Mouse (Mus musculus) forebrain, embryonic 12.5 days (tissue): ENCODE results near the gene Ublcp1. TPM values are rescaled to one million over a fixed set of nuclear protein-coding genes. Genes with fewer than 3 reads are reported as not detected.
"Not testable (repeated sequence)": the region's sequence is repeated elsewhere in the genome, so short reads cannot be mapped to it uniquely, and the experiment has no call there.

Experiments used
- ATAC-seq: fragments of 200-750 bp; cut with Nextera tagmentation; 2 replicates; pipeline ENCODE4 v1.8.0; 2017; ENCODE audit warnings: moderate TSS enrichment; ENCODE audit not compliant: low FRiP score
- H3K27ac ChIP-seq: fragments of 300-500 bp; sonication (generic); 2 replicates; pipeline ENCODE4 v1.5.1; 2016; ENCODE audit warnings: mild to moderate bottlenecking
- H3K27me3 ChIP-seq: fragments of 300-500 bp; sonication (generic); 2 replicates; pipeline ENCODE4 v1.6.1; 2016; ENCODE audit warnings: mild to moderate bottlenecking
- H3K36me3 ChIP-seq: fragments of 300-500 bp; sonication (generic); replicated peaks from 2 replicates; pipeline ENCODE4 v1.6.1; 2016; ENCODE audit warnings: mild to moderate bottlenecking
- H3K4me1 ChIP-seq: fragments of 300-500 bp; sonication (generic); 2 replicates; pipeline ENCODE4 v1.6.1; 2016
- H3K4me2 ChIP-seq: fragments of 300-500 bp; sonication (generic); 2 replicates; pipeline ENCODE4 v1.6.1; 2016; ENCODE audit warnings: mild to moderate bottlenecking, moderate library complexity
- H3K4me3 ChIP-seq: fragments of 300-500 bp; sonication (generic); replicated peaks from 2 replicates; pipeline ENCODE4 v1.5.1; 2016; ENCODE audit warnings: mild to moderate bottlenecking
- H3K9ac ChIP-seq: fragments of 300-500 bp; sonication (generic); 2 replicates; pipeline ENCODE4 v1.6.1; 2016; ENCODE audit warnings: mild to moderate bottlenecking
- H3K9me3 ChIP-seq: fragments of 300-500 bp; sonication (generic); 2 replicates; pipeline ENCODE4 v1.6.1; 2016
- WGBS: fragments of 180-500 bp; shearing (Covaris S2); methylation state at CpG from one replicate; pipeline ENCODE4 v1.1.7; 2016; 5-methylcytosine and 5-hydroxymethylcytosine counted together
- polyA plus RNA-seq: library from polyadenylated mRNA; unstranded; fragments of >200 nt; fragmentation: Nextera tagmentation; extraction: Ambion mirVana; gene quantifications from 2 replicates; pipeline ENCODE4 v1.2.1, GENCODE M21; 2016

Gene Ublcp1
- polyA plus RNA-seq, 1 experiment from 2014 or later, result 65.2 TPM

GRCm38 (mm10) chr11:44478382-44478781, 8.1 kb upstream of the Ublcp1 start:
- H3K4me1 ChIP-seq, result no peaks in the 10 kb centered on the region
- no peaks in the 10 kb centered on the region for H3K36me3 ChIP-seq
- no peaks in the 10 kb centered on the region for H3K9me3 ChIP-seq
- no peak overlapping the region for H3K9ac ChIP-seq
- no peaks in the 10 kb centered on the region for H3K27me3 ChIP-seq
- no peak overlapping the region for H3K4me3 ChIP-seq
- H3K4me2 ChIP-seq, result no peak overlapping the region
- ATAC-seq, result no peak
- WGBS, result 86% methylated on average over 4 of the region's 4 CpGs
- H3K27ac ChIP-seq, result no peak overlapping the region

DNA sequence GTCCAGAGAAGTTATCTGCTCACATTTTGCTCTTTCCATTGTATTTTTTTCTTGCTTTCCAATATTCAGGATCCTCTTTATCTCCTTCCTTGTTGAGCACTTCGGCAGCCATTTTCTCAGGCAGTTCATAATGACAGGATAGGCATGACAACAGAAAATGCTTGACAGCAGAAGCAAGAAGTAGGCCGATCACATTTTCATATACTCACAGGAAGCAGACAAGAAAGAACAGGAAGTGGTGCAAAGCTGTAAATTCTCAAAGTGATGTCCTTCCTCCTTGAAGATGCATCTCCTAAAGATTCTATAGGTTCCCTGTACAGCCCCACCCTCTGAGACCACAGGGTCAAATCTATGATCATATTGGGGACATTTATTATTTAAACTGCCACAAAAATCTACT, 6.1 kb upstream of the Ublcp1 start:
- H3K27ac ChIP-seq, result no peak overlapping the region
- WGBS, result 89% methylated on average over 2 of the region's 2 CpGs

GRCm38 (mm10) chr11:44475467-44475866, 5.2 kb upstream of the Ublcp1 start:
- Histone ChIP-seq H3K27ac (no peak overlapping the region), H3K27me3 (no peaks in the 10 kb centered on the region), H3K4me1 (peaks cover 9% of the 10 kb centered on the region), H3K36me3 (no peaks in the 10 kb centered on the region), H3K4me3 (no peak overlapping the region), H3K9ac (no peak overlapping the region), H3K4me2 (no peak overlapping the region), H3K9me3 (no peaks in the 10 kb centered on the region)
- ATAC-seq, result no peak
- WGBS, result 70% methylated on average over 3 of the region's 3 CpGs

More for the DNA sequence above, 6.1 kb upstream of the Ublcp1 start:
- Histone ChIP-seq H3K4me3 (no peak overlapping the region), H3K27me3 (no peaks in the 10 kb centered on the region), H3K36me3 (no peaks in the 10 kb centered on the region), H3K4me1 (peaks cover 4% of the 10 kb centered on the region), H3K9me3 (no peaks in the 10 kb centered on the region), H3K4me2 (no peak overlapping the region), H3K9ac (no peak overlapping the region)
- no peak for ATAC-seq

DNA sequence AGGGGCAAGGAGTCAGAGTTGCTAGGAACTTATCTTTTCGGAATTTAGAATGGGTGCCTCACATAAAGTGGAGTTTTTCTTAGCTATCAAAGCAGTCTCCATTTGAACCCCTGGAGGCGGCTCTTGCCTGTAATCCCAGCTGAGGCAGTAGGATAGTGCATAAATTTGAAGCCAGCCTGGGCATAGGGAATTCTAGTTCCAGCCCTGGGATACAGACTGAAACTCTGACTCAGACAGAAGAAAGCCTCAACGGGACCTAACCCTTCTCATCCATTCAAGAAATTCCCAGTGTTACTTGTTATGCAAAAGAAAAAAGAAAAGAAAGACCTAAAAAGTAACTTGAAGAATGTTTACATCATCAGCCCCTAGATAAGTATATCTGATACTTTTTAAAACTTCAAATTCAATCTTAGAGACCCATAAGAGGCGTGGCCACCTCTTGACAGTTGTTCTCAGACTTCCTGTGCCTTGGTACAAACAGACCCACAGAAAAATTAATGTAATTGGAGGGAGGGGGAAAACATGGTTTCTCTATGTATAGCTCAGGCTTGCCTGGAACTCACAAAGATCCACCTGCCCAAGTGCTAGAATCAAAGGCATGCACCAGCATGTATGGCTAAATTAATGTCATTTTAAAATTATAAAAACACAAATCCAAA, 1.2 kb upstream of the Ublcp1 start:
- H3K4me2 ChIP-seq, result peak overlapping the region; percentile 76
- no peaks in the 10 kb centered on the region for H3K36me3 ChIP-seq
- H3K4me3 ChIP-seq, result peak overlapping the region; percentile 93
- no peak for ATAC-seq
- H3K9me3 ChIP-seq, result no peaks in the 10 kb centered on the region
- peak overlapping the region; percentile 90; the same call in 1 of the 2 replicates for H3K27ac ChIP-seq
- no peaks in the 10 kb centered on the region for H3K27me3 ChIP-seq
- H3K9ac ChIP-seq, result peak overlapping the region; percentile 83
- WGBS, result 27% methylated on average over 4 of the region's 4 CpGs
- H3K4me1 ChIP-seq, result peaks cover 18% of the 10 kb centered on the region

GRCm38 (mm10) chr11:44469646-44470431, 459 bp downstream of the Ublcp1 start:
- Histone ChIP-seq H3K4me2 (peak overlapping the region; percentile 76), H3K9me3 (no peaks in the 10 kb centered on the region), H3K27me3 (no peaks in the 10 kb centered on the region), H3K9ac (peak overlapping the region; percentile 83), H3K27ac (peak overlapping the region; percentile 90), H3K36me3 (peaks cover 4% of the 10 kb centered on the region; the same call in 1 of the 2 replicates), H3K4me1 (peaks cover 18% of the 10 kb centered on the region), H3K4me3 (peak overlapping the region; percentile 93)
- WGBS, result 1% methylated on average over 59 of the region's 59 CpGs
- ATAC-seq, result peak; percentile 79; the same call in 1 of the 2 replicates

GRCm38 (mm10) chr11:44468306-44468790, 1.9 kb downstream of the Ublcp1 start:
- WGBS, result 93% methylated on average over 10 of the region's 10 CpGs
- H3K9ac ChIP-seq, result no peak overlapping the region
- no peaks in the 10 kb centered on the region for H3K9me3 ChIP-seq
- peaks cover 18% of the 10 kb centered on the region for H3K4me1 ChIP-seq
- H3K36me3 ChIP-seq, result peaks cover 9% of the 10 kb centered on the region; the same call in 1 of the 2 replicates
- no peak overlapping the region for H3K4me2 ChIP-seq
- H3K27ac ChIP-seq, result no peak overlapping the region
- H3K4me3 ChIP-seq, result no peak overlapping the region
- no peaks in the 10 kb centered on the region for H3K27me3 ChIP-seq
- ATAC-seq, result no peak

GRCm38 (mm10) chr11:44466949-44467442, 3.3 kb downstream of the Ublcp1 start:
- WGBS, result 83% methylated on average over 6 of the region's 6 CpGs
- no peak for ATAC-seq
- no peak overlapping the region for H3K27ac ChIP-seq

DNA sequence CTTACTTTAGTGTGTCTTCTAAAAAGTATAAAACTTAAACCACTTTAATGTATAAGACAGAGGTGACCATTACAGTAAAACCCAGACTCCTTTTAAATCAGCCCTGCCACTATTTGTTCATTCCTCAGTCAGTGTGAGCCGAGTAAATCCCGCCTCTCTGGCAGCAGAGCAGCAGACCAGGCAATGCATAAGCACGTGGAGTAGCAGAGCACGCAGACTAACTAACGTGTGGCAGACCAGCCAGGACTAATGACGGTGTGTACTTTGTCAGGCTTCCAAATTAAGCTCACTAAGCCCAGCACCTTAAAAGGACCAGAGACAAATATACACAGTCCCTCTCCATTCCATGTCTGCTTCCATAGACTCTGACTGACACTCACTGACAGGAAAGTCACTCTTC, 8.8 kb downstream of the Ublcp1 start:
- WGBS, result 79% methylated on average over 6 of the region's 6 CpGs
- H3K4me2 ChIP-seq, result no peak overlapping the region
- H3K36me3 ChIP-seq, result peaks cover 40% of the 10 kb centered on the region
- no peak for ATAC-seq
- H3K4me3 ChIP-seq, result no peak overlapping the region
- H3K27me3 ChIP-seq, result no peaks in the 10 kb centered on the region
- no peak overlapping the region for H3K9ac ChIP-seq
- no peaks in the 10 kb centered on the region for H3K9me3 ChIP-seq
- H3K27ac ChIP-seq, result no peak overlapping the region
- H3K4me1 ChIP-seq, result no peaks in the 10 kb centered on the region

More at GRCm38 (mm10) chr11:44466949-44467442, 3.3 kb downstream of the Ublcp1 start:
- Histone ChIP-seq H3K4me2 (no peak overlapping the region), H3K4me1 (peaks cover 18% of the 10 kb centered on the region), H3K9ac (no peak overlapping the region), H3K27me3 (no peaks in the 10 kb centered on the region), H3K4me3 (no peak overlapping the region), H3K9me3 (no peaks in the 10 kb centered on the region), H3K36me3 (peaks cover 9% of the 10 kb centered on the region; the same call in 1 of the 2 replicates)

DNA sequence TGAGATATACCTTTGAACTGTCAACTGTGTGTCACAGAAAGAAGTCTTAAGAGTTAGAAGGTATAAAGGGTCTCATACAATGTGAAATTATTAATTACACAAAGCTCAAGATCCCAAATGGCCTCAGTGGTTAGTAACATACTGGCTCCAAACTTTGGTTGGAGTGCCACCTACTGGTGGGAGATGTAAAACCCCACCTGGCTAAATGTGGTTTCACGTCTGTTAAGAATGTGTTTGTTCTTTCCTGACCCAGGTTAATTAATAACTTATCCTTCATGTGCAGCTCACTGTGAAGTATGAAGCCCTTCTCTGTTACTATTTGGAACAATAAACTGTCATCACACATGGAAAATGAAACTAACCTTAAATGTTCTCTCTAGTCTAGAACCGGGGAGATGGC, 16.9 kb downstream of the Ublcp1 start:
- Histone ChIP-seq H3K4me3 (no peak overlapping the region), H3K4me2 (no peak overlapping the region), H3K4me1 (no peaks in the 10 kb centered on the region), H3K9ac (no peak overlapping the region), H3K9me3 (no peaks in the 10 kb centered on the region), H3K27me3 (no peaks in the 10 kb centered on the region), H3K36me3 (peaks cover 23% of the 10 kb centered on the region), H3K27ac (no peak overlapping the region)
- ATAC-seq, result no peak
- 63% methylated on average over 2 of the region's 2 CpGs for WGBS

DNA sequence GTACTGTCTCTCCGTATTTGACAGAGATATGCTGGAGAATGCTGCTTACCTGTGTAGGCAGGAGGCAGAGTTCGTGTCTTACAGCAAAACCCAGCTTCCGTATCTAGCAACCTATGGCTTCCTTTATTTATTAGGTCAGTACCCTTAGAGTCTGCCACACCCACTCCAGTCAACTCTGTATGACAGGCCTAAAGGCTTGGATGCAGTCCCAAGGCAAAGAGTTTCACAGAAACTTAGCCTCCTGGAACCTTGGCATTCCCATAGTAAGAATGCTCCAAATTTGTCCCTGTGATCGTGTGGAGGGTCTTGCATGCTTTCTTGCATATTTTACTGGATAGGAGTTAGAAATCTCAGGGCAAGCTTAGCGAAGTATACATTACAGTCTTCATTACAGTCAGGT, 18.3 kb downstream of the Ublcp1 start:
- 93% methylated on average over 5 of the region's 5 CpGs for WGBS
- H3K4me1 ChIP-seq, H3K27ac ChIP-seq: not testable (repeated sequence)

GRCm38 (mm10) chr11:44451046-44451445, 19.3 kb downstream of the Ublcp1 start:
- H3K4me1 ChIP-seq, result no peaks in the 10 kb centered on the region
- no peak overlapping the region for H3K4me3 ChIP-seq
- no peak for ATAC-seq
- H3K36me3 ChIP-seq, result peaks cover 9% of the 10 kb centered on the region
- H3K27ac ChIP-seq, result no peak overlapping the region
- no peaks in the 10 kb centered on the region for H3K9me3 ChIP-seq
- H3K9ac ChIP-seq, result no peak overlapping the region
- H3K27me3 ChIP-seq, result no peaks in the 10 kb centered on the region
- no peak overlapping the region for H3K4me2 ChIP-seq

More for the DNA sequence above, 18.3 kb downstream of the Ublcp1 start:
- not testable (repeated sequence) for H3K9ac ChIP-seq, H3K4me3 ChIP-seq, H3K9me3 ChIP-seq, H3K4me2 ChIP-seq, H3K27me3 ChIP-seq, ATAC-seq
- H3K36me3 ChIP-seq, result peaks cover 18% of the 10 kb centered on the region

- WGBS, result 93% methylated on average over 6 of the region's 6 CpGs
- H3K9me3 ChIP-seq, result no peaks in the 10 kb centered on the region
These were observed 32.5 kb downstream of the Ublcp1 start for GRCm38 (mm10) chr11:44437786-44438185.

More at GRCm38 (mm10) chr11:44437786-44438185, 32.5 kb downstream of the Ublcp1 start:
- Histone ChIP-seq H3K4me3 (no peak overlapping the region), H3K4me1 (no peaks in the 10 kb centered on the region), H3K9ac (no peak overlapping the region), H3K27ac (no peak overlapping the region), H3K27me3 (no peaks in the 10 kb centered on the region), H3K4me2 (no peak overlapping the region), H3K36me3 (no peaks in the 10 kb centered on the region)
- ATAC-seq, result no peak
